Mouse (Mus musculus) adrenal gland, postnatal 0 days (tissue): ENCODE measurements around the gene Emc3. TPM values are rescaled to one million over a fixed set of nuclear protein-coding genes. Genes with fewer than 3 reads are reported as not detected.

ENCODE experiments used
- microRNA-seq: library from miRNA; unstranded; fragments of <30 nt; microRNA quantifications from one replicate; pipeline ENCODE4, GENCODE M21; 2016; ENCODE audit warnings: borderline replicate concordance; ENCODE audit not compliant: insufficient number of aligned reads
- polyA plus RNA-seq: library from polyadenylated mRNA; unstranded; fragments of >200 nt; fragmentation: Nextera tagmentation; extraction: Ambion mirVana; gene quantifications from 2 replicates; pipeline ENCODE4 v1.2.1, GENCODE M21; 2015

Gene Emc3
- 107 and 145 TPM in 2 replicates for polyA plus RNA-seq

DNA sequence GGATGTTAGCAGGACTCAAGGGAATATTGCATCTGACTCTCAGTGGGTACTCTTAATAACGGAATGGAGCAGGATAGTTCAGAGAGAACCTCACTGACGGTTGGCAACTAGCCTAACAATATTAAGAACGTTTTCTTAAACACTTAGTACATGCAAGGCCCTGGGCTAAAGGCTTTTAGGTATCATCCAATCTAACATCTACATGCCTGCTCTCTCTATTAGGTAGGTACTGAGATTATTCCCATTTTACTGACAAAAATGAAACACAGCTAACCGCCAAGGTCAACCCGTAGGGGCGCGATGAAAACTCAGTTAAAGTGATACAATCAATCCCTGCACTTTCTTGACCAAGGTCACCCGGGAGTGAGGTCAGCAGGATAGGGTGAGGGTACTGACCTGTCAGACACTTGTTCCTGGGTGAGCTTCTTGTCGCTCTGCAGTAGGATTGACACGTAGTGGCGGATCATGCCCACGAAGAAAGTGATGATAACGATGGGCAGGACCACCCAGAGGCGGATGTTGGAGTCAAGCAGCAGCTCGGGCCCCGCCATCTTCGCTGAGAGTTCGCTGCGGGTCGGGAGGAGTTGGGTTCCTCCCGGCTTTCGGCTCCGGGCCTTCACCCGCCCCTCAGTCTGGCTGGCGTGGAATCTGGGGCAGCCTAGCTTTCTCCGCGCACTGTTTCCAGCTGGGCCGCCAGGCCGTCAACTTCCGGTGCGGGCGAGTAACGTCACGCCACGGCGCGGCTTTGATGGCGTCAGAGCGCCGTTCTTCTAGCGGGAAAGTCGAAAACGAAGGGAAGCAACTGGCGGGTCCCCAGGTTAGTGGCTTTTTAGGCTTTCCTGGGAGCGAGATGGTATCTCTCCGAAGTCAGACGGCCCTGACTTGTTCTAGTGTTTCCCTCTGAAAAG lies at the start of gene Emc3, which contains the start of gene Fancd2:
Gene Emc3 (minus strand): TSS at position 721 of the 908 bp plus-strand sequence.
Gene Fancd2 (plus strand): TSS at position 751 of the 908 bp plus-strand sequence.

GRCm38 (mm10) chr6:113501388-113502084 lies 29.9 kb downstream of the Emc3 start, which contains the start of gene Prrt3:
TSS of gene Prrt3 (minus strand) at chr6:113501931.

GRCm38 (mm10) chr6:113483100-113483615 lies 48.3 kb downstream of the Emc3 start, which contains the start of gene Creld1:
TSS of gene Creld1 (plus strand) at chr6:113483297.

GRCm38 (mm10) chr6:113471297-113471936 lies 60.0 kb downstream of the Emc3 start, which contains the start of gene Il17rc:
TSS of gene Il17rc (plus strand) at chr6:113471427.

Small RNA genes within 50 kb of the gene (microRNA-seq; reads per million reads assigned to microRNA genes)
- not detected for gene Gm23365

Other genes starting within 250 kb of the Emc3 start
- gene Cpne9, start 249.3 kb downstream of the Emc3 start, polyA plus RNA-seq = 0.11 TPM in 2 replicates
- 7.2 and 9.8 TPM in 2 replicates for gene Brpf1, start 224.5 kb downstream of the Emc3 start, polyA plus RNA-seq
- 12.6 and 15.8 TPM in 2 replicates for gene Ogg1, start 204.7 kb downstream of the Emc3 start, polyA plus RNA-seq
- gene Camk1, start 187.7 kb downstream of the Emc3 start, polyA plus RNA-seq = 101 and 105 TPM in 2 replicates
- 28.2 and 43.4 TPM in 2 replicates for gene Tada3, start 153.8 kb downstream of the Emc3 start, polyA plus RNA-seq
- 282 and 330 TPM in 2 replicates for gene Arpc4, start 153.5 kb downstream of the Emc3 start, polyA plus RNA-seq
- gene Ttll3, start 142.4 kb downstream of the Emc3 start, polyA plus RNA-seq = 1.4 and 1.8 TPM in 2 replicates
- gene Rpusd3, start 112.3 kb downstream of the Emc3 start, polyA plus RNA-seq = 8.8 and 15.2 TPM in 2 replicates
- gene Cidec, start 95.9 kb downstream of the Emc3 start, polyA plus RNA-seq = 1.2 and 2.2 TPM in 2 replicates
- 62.6 and 65.0 TPM in 2 replicates for gene Jagn1, start 89.1 kb downstream of the Emc3 start, polyA plus RNA-seq
- 2.0 and 2.7 TPM in 2 replicates for gene Il17re, start 73.2 kb downstream of the Emc3 start, polyA plus RNA-seq
- 16.6 and 22.4 TPM in 2 replicates for gene Il17rc, start 60.2 kb downstream of the Emc3 start, polyA plus RNA-seq
- 26.5 and 32.6 TPM in 2 replicates for gene Creld1, start 48.4 kb downstream of the Emc3 start, polyA plus RNA-seq
- 0.62 and 0.69 TPM in 2 replicates for gene Prrt3, start 29.7 kb downstream of the Emc3 start, polyA plus RNA-seq
- 2.4 and 3.5 TPM in 2 replicates for gene Fancd2, start within 50 bp of the Emc3 start, polyA plus RNA-seq
- gene Fancd2os, start 69.1 kb upstream of the Emc3 start, polyA plus RNA-seq = 0.49 and 0.65 TPM in 2 replicates
- 300 and 360 TPM in 2 replicates for gene Brk1, start 73.1 kb upstream of the Emc3 start, polyA plus RNA-seq
- gene Vhl, start 92.3 kb upstream of the Emc3 start, polyA plus RNA-seq = 37.0 and 43.4 TPM in 2 replicates
- gene Irak2, start 106.8 kb upstream of the Emc3 start, polyA plus RNA-seq = 5.2 and 6.3 TPM in 2 replicates
- 0.47 and 0.94 TPM in 2 replicates for gene Tatdn2, start 165.4 kb upstream of the Emc3 start, polyA plus RNA-seq
- 0.47 and 1.7 TPM in 2 replicates for gene Ghrl, start 188.2 kb upstream of the Emc3 start, polyA plus RNA-seq
- gene Sec13, start 209.1 kb upstream of the Emc3 start, polyA plus RNA-seq = 146 and 182 TPM in 2 replicates